Mouse (Mus musculus): ENCODE measurements around the gene Ilf3.

Ilf3 gene

GRCm38 (mm10) chr9:21402764-21403253, 35.1 kb downstream of the Ilf3 start:
- no peak for DNase-seq (ENCODE audit: low spot score in 2 of 2)

- DNase-seq (ENCODE audit: low spot score in 2 of 2) = no peak
Observed at GRCm38 (mm10) chr9:21403745-21404144, 36.1 kb downstream of the Ilf3 start.

GRCm38 (mm10) chr9:21405525-21405924, 37.9 kb downstream of the Ilf3 start:
- no peak for DNase-seq (ENCODE audit: low spot score in 2 of 2)

GRCm38 (mm10) chr9:21407951-21408350, 40.3 kb downstream of the Ilf3 start:
- DNase-seq (ENCODE audit: low spot score in 2 of 2) = no peak

- no peak for DNase-seq (ENCODE audit: low spot score in 2 of 2)
Observed at GRCm38 (mm10) chr9:21408624-21409023, 41.0 kb downstream of the Ilf3 start.

GRCm38 (mm10) chr9:21409592-21410317, 42.1 kb downstream of the Ilf3 start:
- DNase-seq (ENCODE audit: low spot score in 2 of 2) = peak in 1 of 2 experiments; percentile 77

- peak; percentile 87 to 89 for DNase-seq (ENCODE audit: low spot score in 2 of 2)
Observed at GRCm38 (mm10) chr9:21411669-21412550, 44.2 kb downstream of the Ilf3 start, which contains the start of gene Qtrt1. TSS of gene Qtrt1 (plus strand) at chr9:21411837.

- DNase-seq (ENCODE audit: low spot score in 2 of 2) = no peak
Observed at GRCm38 (mm10) chr9:21417866-21418265, 50.2 kb downstream of the Ilf3 start.

- no peak for DNase-seq (ENCODE audit: low spot score in 2 of 2)
Observed at GRCm38 (mm10) chr9:21419646-21420045, 52.0 kb downstream of the Ilf3 start.

GRCm38 (mm10) chr9:21424631-21425555, 57.2 kb downstream of the Ilf3 start, which contains the start of gene Dnm2:
TSS of gene Dnm2 (plus strand) at chr9:21424908.
- peak; percentile 99 for DNase-seq (ENCODE audit: low spot score in 2 of 2)

- DNase-seq (ENCODE audit: low spot score in 2 of 2) = no peak
Observed at GRCm38 (mm10) chr9:21425556-21425945, 57.9 kb downstream of the Ilf3 start.

- no peak for DNase-seq (ENCODE audit: low spot score in 2 of 2)
Observed at GRCm38 (mm10) chr9:21426013-21426412, 58.3 kb downstream of the Ilf3 start.

GRCm38 (mm10) chr9:21426525-21426924, 58.9 kb downstream of the Ilf3 start:
- no peak for DNase-seq (ENCODE audit: low spot score in 2 of 2)

- DNase-seq (ENCODE audit: low spot score in 2 of 2) = no peak
Observed at GRCm38 (mm10) chr9:21427773-21428172, 60.1 kb downstream of the Ilf3 start.

GRCm38 (mm10) chr9:21428178-21428577, 60.5 kb downstream of the Ilf3 start:
- no peak for DNase-seq (ENCODE audit: low spot score in 2 of 2)

- peak in 1 of 2 experiments; percentile 55 for DNase-seq (ENCODE audit: low spot score in 2 of 2)
Observed at GRCm38 (mm10) chr9:21430724-21431123, 63.1 kb downstream of the Ilf3 start.

GRCm38 (mm10) chr9:21432066-21432465, 64.4 kb downstream of the Ilf3 start:
- no peak for DNase-seq (ENCODE audit: low spot score in 2 of 2)

- no peak for DNase-seq (ENCODE audit: low spot score in 2 of 2)
Observed at GRCm38 (mm10) chr9:21433766-21434165, 66.1 kb downstream of the Ilf3 start.

GRCm38 (mm10) chr9:21434410-21434809, 66.7 kb downstream of the Ilf3 start:
- no peak for DNase-seq (ENCODE audit: low spot score in 2 of 2)

- no peak for DNase-seq (ENCODE audit: low spot score in 2 of 2)
Observed at GRCm38 (mm10) chr9:21435777-21436635, 68.3 kb downstream of the Ilf3 start.

Data from frontal cortex, postnatal 10 days (tissue).